Mouse (Mus musculus): ENCODE data around the gene S100a11. TPM values are rescaled to one million over a fixed set of nuclear protein-coding genes. Genes with fewer than 3 reads are reported as not detected.
"Not testable (repeated sequence)": the region's sequence is repeated elsewhere in the genome, so short reads cannot be mapped to it uniquely, and the experiment has no call there.

Gene S100a11
- total RNA-seq (2021) = 10 to 100 TPM in 1 of 2 experiments, 1 to 10 TPM in 1; 8.0 to 11.0 TPM
- long read RNA-seq, experiment 1, partial matches to known transcripts = 0 of 3 reads
- long read RNA-seq, experiment 1, other reads (novel, unspliced or antisense) = 0 of 3 reads
- long read RNA-seq, experiment 2, partial matches to known transcripts = 0 of 3 reads
- long read RNA-seq, experiment 2, other reads (novel, unspliced or antisense) = 0 of 3 reads

- H3K4me3 ChIP-seq = peak within 1 kb of the TSS; percentile 48
- intact Hi-C loops (cut with DNase I) = no loop called here
- peak in 1 of 2 experiments; percentile 12 for DNase-seq (ENCODE audit: extremely low spot score in 1 of 2, low spot score in 2 of 2)
- no peak within 1 kb of the TSS for H3K27ac ChIP-seq
- no peak for TF ChIP-seq CTCF (IDR thresholded peaks at IDR 0.05)
Measured at GRCm38 (mm10) chr3:93520330-93521193, at the start of gene S100a11. TSS of gene S100a11 (plus strand) at chr3:93520488.

GRCm38 (mm10) chr3:93480053-93480452 is 40.2 kb upstream of the S100a11 start:
- Histone ChIP-seq H3K4me3 (no peak overlapping the region), H3K27ac (no peak overlapping the region)
- no peak for TF ChIP-seq CTCF (IDR thresholded peaks at IDR 0.05)
- no peak for DNase-seq (ENCODE audit: extremely low spot score in 1 of 2, low spot score in 2 of 2)
- intact Hi-C loops (cut with DNase I) = no loop called here

GRCm38 (mm10) chr3:93481982-93482616 is 38.2 kb upstream of the S100a11 start:
- intact Hi-C loops (cut with DNase I) = no loop called here
- TF ChIP-seq CTCF (IDR thresholded peaks at IDR 0.05) = no peak
- no peak overlapping the region for H3K27ac ChIP-seq
- DNase-seq (ENCODE audit: extremely low spot score in 1 of 2, low spot score in 2 of 2) = no peak
- H3K4me3 ChIP-seq = no peak overlapping the region

- H3K4me3 ChIP-seq = no peak overlapping the region
- DNase-seq (ENCODE audit: extremely low spot score in 1 of 2, low spot score in 2 of 2) = no peak
- TF ChIP-seq CTCF (IDR thresholded peaks at IDR 0.05) = no peak
- intact Hi-C loops (cut with DNase I) = no loop called here
- H3K27ac ChIP-seq = no peak overlapping the region
Measured at GRCm38 (mm10) chr3:93485611-93486010, 34.7 kb upstream of the S100a11 start.

GRCm38 (mm10) chr3:93488541-93488940 is 31.7 kb upstream of the S100a11 start:
- intact Hi-C loops (cut with DNase I) = no loop called here
- DNase-seq (ENCODE audit: extremely low spot score in 1 of 2, low spot score in 2 of 2) = no peak
- no peak overlapping the region for H3K4me3 ChIP-seq
- H3K27ac ChIP-seq = no peak overlapping the region
- no peak for TF ChIP-seq CTCF (IDR thresholded peaks at IDR 0.05)

GRCm38 (mm10) chr3:93492176-93492575 is 28.1 kb upstream of the S100a11 start:
- Histone ChIP-seq H3K27ac (no peak overlapping the region), H3K4me3 (no peak overlapping the region)
- no peak for TF ChIP-seq CTCF (IDR thresholded peaks at IDR 0.05)
- intact Hi-C loops (cut with DNase I) = loop anchor here (5.0 to 10.0 kb wide), 3 partner anchors 85 to 587 kb away; no protein-coding TSS in a partner anchor
- DNase-seq (ENCODE audit: extremely low spot score in 1 of 2, low spot score in 2 of 2) = no peak

- peak; percentile 82 for TF ChIP-seq CTCF (IDR thresholded peaks at IDR 0.05)
- H3K4me3 ChIP-seq = no peak overlapping the region
- intact Hi-C loops (cut with DNase I) = loop anchor here (1.0 to 10.0 kb wide), 6 partner anchors 87 to 589 kb away; no protein-coding TSS in a partner anchor
- peak; percentile 30 to 37 for DNase-seq (ENCODE audit: extremely low spot score in 1 of 2, low spot score in 2 of 2)
- H3K27ac ChIP-seq = no peak overlapping the region
Measured at GRCm38 (mm10) chr3:93493992-93494391, 26.3 kb upstream of the S100a11 start.

- DNase-seq (ENCODE audit: extremely low spot score in 1 of 2, low spot score in 2 of 2); H3K4me3 ChIP-seq; H3K27ac ChIP-seq: not testable (repeated sequence)
- intact Hi-C loops (cut with DNase I) = loop anchor here (1.0 to 10.0 kb wide), 6 partner anchors 87 to 590 kb away; no protein-coding TSS in a partner anchor
- TF ChIP-seq CTCF (IDR thresholded peaks at IDR 0.05) = peak; percentile 28
Measured at GRCm38 (mm10) chr3:93494774-93495173, 25.5 kb upstream of the S100a11 start.

GRCm38 (mm10) chr3:93497131-93497530 is 23.2 kb upstream of the S100a11 start:
- TF ChIP-seq CTCF (IDR thresholded peaks at IDR 0.05) = no peak
- intact Hi-C loops (cut with DNase I) = loop anchor here (10.0 kb wide), 1 partner anchor 592 kb away; no protein-coding TSS in a partner anchor
- no peak overlapping the region for H3K27ac ChIP-seq
- no peak for DNase-seq (ENCODE audit: extremely low spot score in 1 of 2, low spot score in 2 of 2)
- H3K4me3 ChIP-seq = no peak overlapping the region

- Histone ChIP-seq H3K4me3 (no peak overlapping the region), H3K27ac (no peak overlapping the region)
- no peak for TF ChIP-seq CTCF (IDR thresholded peaks at IDR 0.05)
- intact Hi-C loops (cut with DNase I) = loop anchor here (10.0 kb wide), 1 partner anchor 594 kb away; no protein-coding TSS in a partner anchor
- DNase-seq (ENCODE audit: extremely low spot score in 1 of 2, low spot score in 2 of 2) = no peak
Measured at GRCm38 (mm10) chr3:93499129-93499528, 21.2 kb upstream of the S100a11 start.

- H3K27ac ChIP-seq = no peak overlapping the region
- no peak for TF ChIP-seq CTCF (IDR thresholded peaks at IDR 0.05)
- intact Hi-C loops (cut with DNase I) = no loop called here
- H3K4me3 ChIP-seq = no peak overlapping the region
- DNase-seq (ENCODE audit: extremely low spot score in 1 of 2, low spot score in 2 of 2) = no peak
Measured at GRCm38 (mm10) chr3:93504536-93505189, 15.6 kb upstream of the S100a11 start.

All from left cerebral cortex, adult 2 months (tissue).